Mouse (Mus musculus): ENCODE results near the gene Ttc30a1. TPM values are rescaled to one million over a fixed set of nuclear protein-coding genes. Genes with fewer than 3 reads are reported as not detected.
A peak's percentile ranks its signal among the peaks of the same experiment; 100 is the strongest.

The Ttc30a1 gene
- polyA plus RNA-seq, 2 experiments, result 1.0 to 1.4 TPM

- Histone ChIP-seq H3K4me2 (ENCODE audit: low read depth) (no peak overlapping the region), H3K4me3 (ENCODE audit: insufficient read depth in 1 of 2, low read depth in 2 of 2, low read length in 2 of 2) (no peak overlapping the region)
- ATAC-seq (ENCODE audit: insufficient read depth), result 0 out of 2 replicates have a peak, but pooled peaks have one; percentile 33
Observed at GRCm38 (mm10) chr2:75960366-75961330, 21.1 kb downstream of the Ttc30a1 start.

DNA sequence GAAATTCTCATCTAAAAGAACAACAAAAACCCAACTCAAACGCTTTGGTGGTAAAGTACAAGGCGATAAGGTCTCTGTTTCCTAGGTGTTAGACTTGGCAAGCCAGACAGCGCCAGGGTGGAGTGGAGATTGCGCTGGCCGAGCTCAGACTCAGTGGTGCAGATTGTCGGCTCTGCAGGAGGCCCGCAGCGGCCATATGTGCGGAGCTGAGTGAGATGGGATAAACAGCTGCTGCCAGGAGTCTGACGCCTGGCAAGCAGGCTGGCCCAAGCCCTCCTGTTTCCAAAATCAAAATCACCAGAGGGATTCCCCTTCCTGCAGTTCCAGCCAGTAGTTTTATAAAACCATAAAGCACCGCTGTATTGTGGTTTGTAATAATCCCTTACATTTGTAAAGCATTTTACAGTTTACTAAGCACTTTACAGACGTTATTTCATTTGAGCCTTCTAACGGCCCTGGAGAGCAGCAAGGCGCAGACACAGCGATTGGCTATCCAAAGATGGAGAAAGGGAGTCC, 21.9 kb downstream of the Ttc30a1 start:
- H3K9ac ChIP-seq (replicated peaks), result no peak overlapping the region
- no peak for ATAC-seq (ENCODE audit: insufficient read depth)
- H3K4me1 ChIP-seq (replicated peaks; ENCODE audit: control insufficient read depth in 2 of 2, insufficient read depth in 2 of 2, low read length in 1 of 2), result peaks cover 0 to 8% of the 10 kb centered on the region in 2 experiments; a peak in 2 of 4 replicates
- no peaks in the 10 kb centered on the region for H3K9me3 ChIP-seq (ENCODE audit: control insufficient read depth, low read length)
- H3K36me3 ChIP-seq (replicated peaks; ENCODE audit: control insufficient read depth, insufficient read depth, low read depth), result no peaks in the 10 kb centered on the region
- TF ChIP-seq EP300 (IDR thresholded peaks at IDR 0.05; ENCODE audit: low read depth), result no peak
- TF ChIP-seq CTCF (IDR thresholded peaks at IDR 0.05; ENCODE audit: low read depth), result no peak
- no peak for DNase-seq (ENCODE audit: low read depth in 3 of 3, low spot score in 3 of 3)
- 34% methylated on average over 15 of the region's 15 CpGs for WGBS (ENCODE audit: insufficient replicate concordance)
- H3K4me3 ChIP-seq (ENCODE audit: insufficient read depth in 1 of 2, low read depth in 2 of 2, low read length in 2 of 2), result no peak overlapping the region
- H3K27ac ChIP-seq, result no peak overlapping the region
- H3K4me2 ChIP-seq (ENCODE audit: low read depth), result no peak overlapping the region
- H3K27me3 ChIP-seq (ENCODE audit: control insufficient read depth, insufficient read depth, low read length), result no peaks in the 10 kb centered on the region

More at GRCm38 (mm10) chr2:75960366-75961330, 21.1 kb downstream of the Ttc30a1 start:
- Histone ChIP-seq H3K4me1 (replicated peaks; ENCODE audit: control insufficient read depth in 2 of 2, insufficient read depth in 2 of 2, low read length in 1 of 2) (peaks cover 0 to 8% of the 10 kb centered on the region in 2 experiments; a peak in 2 of 4 replicates), H3K27ac (no peak overlapping the region), H3K9ac (replicated peaks) (no peak overlapping the region), H3K27me3 (ENCODE audit: control insufficient read depth, insufficient read depth, low read length) (no peaks in the 10 kb centered on the region), H3K9me3 (ENCODE audit: control insufficient read depth, low read length) (no peaks in the 10 kb centered on the region), H3K36me3 (replicated peaks; ENCODE audit: control insufficient read depth, insufficient read depth, low read depth) (no peaks in the 10 kb centered on the region)
- DNase-seq (ENCODE audit: low read depth in 3 of 3, low spot score in 3 of 3), result no peak
- TF ChIP-seq EP300 (IDR thresholded peaks at IDR 0.05; ENCODE audit: low read depth) (no peak), CTCF (IDR thresholded peaks at IDR 0.05; ENCODE audit: low read depth) (no peak)
- WGBS (ENCODE audit: insufficient replicate concordance), result 52% methylated on average over 15 of the region's 15 CpGs

GRCm38 (mm10) chr2:75959183-75959849, 22.5 kb downstream of the Ttc30a1 start:
- H3K27me3 ChIP-seq (ENCODE audit: control insufficient read depth, insufficient read depth, low read length), result no peaks in the 10 kb centered on the region
- no peak for DNase-seq (ENCODE audit: low read depth in 3 of 3, low spot score in 3 of 3)
- TF ChIP-seq CTCF (IDR thresholded peaks at IDR 0.05; ENCODE audit: low read depth) (no peak), EP300 (IDR thresholded peaks at IDR 0.05; ENCODE audit: low read depth) (no peak)
- no peak overlapping the region for H3K4me3 ChIP-seq (ENCODE audit: insufficient read depth in 1 of 2, low read depth in 2 of 2, low read length in 2 of 2)
- no peak overlapping the region for H3K27ac ChIP-seq
- no peak for ATAC-seq (ENCODE audit: insufficient read depth)
- H3K36me3 ChIP-seq (replicated peaks; ENCODE audit: control insufficient read depth, insufficient read depth, low read depth), result no peaks in the 10 kb centered on the region
- peaks cover 0 to 4% of the 10 kb centered on the region in 2 experiments; a peak in 2 of 4 replicates for H3K4me1 ChIP-seq (replicated peaks; ENCODE audit: control insufficient read depth in 2 of 2, insufficient read depth in 2 of 2, low read length in 1 of 2)
- 54% methylated on average over 18 of the region's 18 CpGs for WGBS (ENCODE audit: insufficient replicate concordance)
- H3K9ac ChIP-seq (replicated peaks), result no peak overlapping the region
- H3K4me2 ChIP-seq (ENCODE audit: low read depth), result no peak overlapping the region
- no peaks in the 10 kb centered on the region for H3K9me3 ChIP-seq (ENCODE audit: control insufficient read depth, low read length)

DNA sequence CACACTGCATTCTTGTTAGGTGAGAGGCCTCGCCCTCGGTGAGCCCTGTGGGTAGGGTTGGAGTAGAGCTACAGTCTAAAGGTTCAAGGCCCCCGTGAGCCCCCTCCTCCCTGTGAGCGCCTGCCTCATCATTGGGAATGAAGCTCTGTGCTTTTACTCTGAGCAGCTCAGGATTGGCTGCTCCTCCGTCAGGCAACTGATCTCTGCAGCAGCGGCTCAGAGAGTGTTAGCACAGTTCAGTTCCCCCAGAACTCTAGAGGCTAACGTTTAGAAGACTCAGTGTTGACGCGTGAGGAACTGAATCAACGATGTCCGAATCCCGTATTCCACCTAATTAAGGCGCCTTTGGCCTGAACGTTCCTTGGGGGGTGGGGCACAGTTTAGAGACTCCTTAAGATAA, 26.1 kb downstream of the Ttc30a1 start:
- no peak for ATAC-seq (ENCODE audit: insufficient read depth)
- Histone ChIP-seq H3K4me3 (ENCODE audit: insufficient read depth in 1 of 2, low read depth in 2 of 2, low read length in 2 of 2) (no peak overlapping the region), H3K4me2 (ENCODE audit: low read depth) (no peak overlapping the region), H3K9ac (replicated peaks) (no peak overlapping the region), H3K4me1 (replicated peaks; ENCODE audit: control insufficient read depth in 2 of 2, insufficient read depth in 2 of 2, low read length in 1 of 2) (0 out of 4 replicates have a peak, but pooled peaks cover 0 to 2% of the 10 kb centered on the region in 2 experiments), H3K27me3 (ENCODE audit: control insufficient read depth, insufficient read depth, low read length) (no peaks in the 10 kb centered on the region), H3K36me3 (replicated peaks; ENCODE audit: control insufficient read depth, insufficient read depth, low read depth) (no peaks in the 10 kb centered on the region), H3K9me3 (ENCODE audit: control insufficient read depth, low read length) (no peaks in the 10 kb centered on the region), H3K27ac (no peak overlapping the region)
- TF ChIP-seq CTCF (IDR thresholded peaks at IDR 0.05; ENCODE audit: low read depth) (no peak), EP300 (IDR thresholded peaks at IDR 0.05; ENCODE audit: low read depth) (no peak)
- 62% methylated on average over 14 of the region's 14 CpGs for WGBS (ENCODE audit: insufficient replicate concordance)
- no peak for DNase-seq (ENCODE audit: low read depth in 3 of 3, low spot score in 3 of 3)

All from liver, embryonic 14.5 days (tissue).